Mouse (Mus musculus): ENCODE results near the gene Nup50. TPM values are rescaled to one million over a fixed set of nuclear protein-coding genes. Genes with fewer than 3 reads are reported as not detected.

The Nup50 gene
- polyA plus RNA-seq, 1 experiment from 2014 or later = 38.6 TPM

- H3K4me2 ChIP-seq (ENCODE audit: low read length) = no peak overlapping the region
- H3K9ac ChIP-seq (ENCODE audit: low read length) = no peak overlapping the region
- 77% methylated on average over 7 of the region's 7 CpGs for WGBS
- DNase-seq (ENCODE audit: low spot score) (no peak), ATAC-seq (replicated peaks; ENCODE audit: low FRiP score, low TSS enrichment, low read depth) (no peak)
- H3K27me3 ChIP-seq (replicated peaks; ENCODE audit: control insufficient read depth, insufficient read depth, low read length) = no peaks in the 10 kb centered on the region
- no peaks in the 10 kb centered on the region for H3K9me3 ChIP-seq (ENCODE audit: control insufficient read depth, low read length)
- H3K4me3 ChIP-seq (ENCODE audit: low read depth, low read length) = no peak overlapping the region
- no peak overlapping the region for H3K27ac ChIP-seq (ENCODE audit: low read depth)
- H3K36me3 ChIP-seq (ENCODE audit: control insufficient read depth, insufficient read depth, low read length) = no peaks in the 10 kb centered on the region
- no peaks in the 10 kb centered on the region for H3K4me1 ChIP-seq (replicated peaks; ENCODE audit: control insufficient read depth, insufficient read depth, low read length)
These were observed 19.3 kb upstream of the Nup50 start for GRCm38 (mm10) chr15:84903843-84904385.

DNA sequence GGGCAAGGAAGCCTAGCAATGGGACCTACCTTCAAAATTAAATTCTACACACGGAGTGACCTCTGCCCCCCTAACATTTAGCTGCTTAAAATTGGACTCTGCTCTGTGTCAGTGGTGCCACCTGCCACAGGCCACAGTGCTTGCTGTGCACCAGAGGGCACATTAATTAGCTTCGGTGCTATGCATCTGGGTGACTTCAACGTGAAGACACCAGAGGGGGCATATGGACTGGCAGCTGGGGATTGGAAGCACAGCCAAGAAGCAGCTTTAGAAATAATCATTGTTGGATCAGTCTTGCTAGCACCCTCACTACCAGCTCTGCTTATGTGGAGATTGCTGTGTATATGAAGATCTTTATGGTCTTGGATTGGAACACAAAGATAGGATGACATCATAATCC lies 10.0 kb upstream of the Nup50 start:
- ATAC-seq (replicated peaks; ENCODE audit: low FRiP score, low TSS enrichment, low read depth) (no peak), DNase-seq (ENCODE audit: low spot score) (no peak)
- Histone ChIP-seq H3K27ac (ENCODE audit: low read depth) (no peak overlapping the region), H3K4me3 (ENCODE audit: low read depth, low read length) (no peak overlapping the region), H3K4me1 (replicated peaks; ENCODE audit: control insufficient read depth, insufficient read depth, low read length) (no peaks in the 10 kb centered on the region), H3K36me3 (ENCODE audit: control insufficient read depth, insufficient read depth, low read length) (no peaks in the 10 kb centered on the region), H3K4me2 (ENCODE audit: low read length) (no peak overlapping the region), H3K27me3 (replicated peaks; ENCODE audit: control insufficient read depth, insufficient read depth, low read length) (no peaks in the 10 kb centered on the region), H3K9ac (ENCODE audit: low read length) (no peak overlapping the region), H3K9me3 (ENCODE audit: control insufficient read depth, low read length) (peaks cover 5% of the 10 kb centered on the region)
- 84% methylated on average over 3 of the region's 3 CpGs for WGBS

DNA sequence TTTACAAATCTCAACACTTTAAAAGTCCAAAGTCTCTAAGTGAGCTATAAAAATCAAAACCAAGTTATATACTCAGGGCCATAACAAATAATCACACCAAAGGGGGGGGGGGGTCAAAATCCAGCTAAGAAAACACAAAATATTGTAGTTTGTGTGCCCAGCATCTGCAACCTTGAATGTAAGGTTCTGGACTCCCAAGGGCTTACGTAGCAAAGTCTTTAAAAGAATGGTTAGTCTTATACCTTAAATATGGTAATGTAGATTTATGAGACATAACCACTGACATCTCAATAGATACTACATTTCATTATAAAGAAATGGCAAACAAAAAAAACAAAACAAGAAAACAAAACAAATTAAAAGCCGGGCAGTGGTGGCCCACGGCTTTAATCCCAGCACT lies 3.3 kb upstream of the Nup50 start, which contains the start of gene Gm29666:
Gene Gm29666 (minus strand): TSS at position 101 of the 400 bp plus-strand sequence.
- H3K36me3 ChIP-seq (ENCODE audit: control insufficient read depth, insufficient read depth, low read length) = peaks cover 4% of the 10 kb centered on the region; the same call in 1 of the 2 replicates
- 90% methylated on average over 3 of the region's 3 CpGs for WGBS
- H3K4me1 ChIP-seq (replicated peaks; ENCODE audit: control insufficient read depth, insufficient read depth, low read length) = peaks cover 18% of the 10 kb centered on the region; the same call in 1 of the 2 replicates
- ATAC-seq (replicated peaks; ENCODE audit: low FRiP score, low TSS enrichment, low read depth) (no peak), DNase-seq (ENCODE audit: low spot score) (no peak)
- H3K9me3 ChIP-seq (ENCODE audit: control insufficient read depth, low read length) = no peaks in the 10 kb centered on the region
- H3K9ac ChIP-seq (ENCODE audit: low read length) = no peak within 1 kb of the TSS
- H3K4me2 ChIP-seq (ENCODE audit: low read length) = no peak within 1 kb of the TSS
- no peak within 1 kb of the TSS for H3K27ac ChIP-seq (ENCODE audit: low read depth)
- no peak within 1 kb of the TSS for H3K4me3 ChIP-seq (ENCODE audit: low read depth, low read length)
- H3K27me3 ChIP-seq (replicated peaks; ENCODE audit: control insufficient read depth, insufficient read depth, low read length) = no peaks in the 10 kb centered on the region

- peak; percentile 74 for ATAC-seq (replicated peaks; ENCODE audit: low FRiP score, low TSS enrichment, low read depth)
- DNase-seq (ENCODE audit: low spot score) = peak; percentile 72
- H3K9me3 ChIP-seq (ENCODE audit: control insufficient read depth, low read length) = no peaks in the 10 kb centered on the region
- H3K9ac ChIP-seq (ENCODE audit: low read length) = peak overlapping the region; percentile 96
- H3K4me3 ChIP-seq (ENCODE audit: low read depth, low read length) = peak overlapping the region; percentile 94
- under 1% methylated on average over 68 of the region's 68 CpGs for WGBS
- peaks cover 24% of the 10 kb centered on the region; the same call in 1 of the 2 replicates for H3K4me1 ChIP-seq (replicated peaks; ENCODE audit: control insufficient read depth, insufficient read depth, low read length)
- H3K27me3 ChIP-seq (replicated peaks; ENCODE audit: control insufficient read depth, insufficient read depth, low read length) = no peaks in the 10 kb centered on the region
- H3K36me3 ChIP-seq (ENCODE audit: control insufficient read depth, insufficient read depth, low read length) = peaks cover 23% of the 10 kb centered on the region
- peak overlapping the region; percentile 97 for H3K27ac ChIP-seq (ENCODE audit: low read depth)
- H3K4me2 ChIP-seq (ENCODE audit: low read length) = peak overlapping the region; percentile 88
These were observed 434 bp downstream of the Nup50 start for GRCm38 (mm10) chr15:84923508-84924181.

DNA sequence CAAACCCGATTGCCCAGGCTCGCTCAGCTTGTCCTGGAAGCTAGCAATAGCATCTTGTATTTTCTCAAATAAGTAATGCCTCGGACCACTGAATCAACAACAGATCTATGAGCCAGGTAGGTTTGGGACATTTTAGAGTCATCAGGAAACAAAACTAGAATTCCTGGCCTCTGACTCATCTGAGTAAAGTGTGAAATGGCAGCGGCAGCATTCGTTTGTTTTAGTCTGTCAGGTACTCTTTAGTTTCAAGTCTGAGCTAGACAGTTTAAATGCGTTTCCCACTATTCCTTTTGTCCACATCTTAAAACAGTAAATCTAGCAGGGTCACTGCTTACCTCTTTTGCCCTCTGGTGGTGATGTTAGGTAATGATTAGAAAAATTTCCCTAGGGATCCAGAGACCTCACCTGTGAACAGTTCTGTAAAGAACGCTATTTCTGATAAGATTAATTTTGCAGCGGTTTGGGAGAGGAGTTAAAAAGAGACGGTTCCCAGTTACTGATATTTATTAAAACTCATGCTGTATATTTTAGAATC lies 1.6 kb downstream of the Nup50 start:
- peak; percentile 68 for DNase-seq (ENCODE audit: low spot score)
- no peaks in the 10 kb centered on the region for H3K9me3 ChIP-seq (ENCODE audit: control insufficient read depth, low read length)
- peaks cover 35% of the 10 kb centered on the region for H3K36me3 ChIP-seq (ENCODE audit: control insufficient read depth, insufficient read depth, low read length)
- no peak for ATAC-seq (replicated peaks; ENCODE audit: low FRiP score, low TSS enrichment, low read depth)
- peak overlapping the region; percentile 94 for H3K4me3 ChIP-seq (ENCODE audit: low read depth, low read length)
- WGBS = 14% methylated on average over 9 of the region's 9 CpGs
- peak overlapping the region; percentile 96 for H3K9ac ChIP-seq (ENCODE audit: low read length)
- peak overlapping the region; percentile 88 for H3K4me2 ChIP-seq (ENCODE audit: low read length)
- H3K27ac ChIP-seq (ENCODE audit: low read depth) = no peak overlapping the region
- no peaks in the 10 kb centered on the region for H3K27me3 ChIP-seq (replicated peaks; ENCODE audit: control insufficient read depth, insufficient read depth, low read length)
- peaks cover 24% of the 10 kb centered on the region; the same call in 1 of the 2 replicates for H3K4me1 ChIP-seq (replicated peaks; ENCODE audit: control insufficient read depth, insufficient read depth, low read length)

GRCm38 (mm10) chr15:84925495-84926018 lies 2.3 kb downstream of the Nup50 start:
- no peaks in the 10 kb centered on the region for H3K27me3 ChIP-seq (replicated peaks; ENCODE audit: control insufficient read depth, insufficient read depth, low read length)
- H3K4me3 ChIP-seq (ENCODE audit: low read depth, low read length) = 0 out of 2 replicates have a peak overlapping the region, but pooled peaks have one; percentile 2
- peak overlapping the region; percentile 88 for H3K4me2 ChIP-seq (ENCODE audit: low read length)
- 64% methylated on average over 1 of the region's 1 CpGs for WGBS
- H3K9me3 ChIP-seq (ENCODE audit: control insufficient read depth, low read length) = no peaks in the 10 kb centered on the region
- peaks cover 24% of the 10 kb centered on the region; the same call in 1 of the 2 replicates for H3K4me1 ChIP-seq (replicated peaks; ENCODE audit: control insufficient read depth, insufficient read depth, low read length)
- no peak overlapping the region for H3K27ac ChIP-seq (ENCODE audit: low read depth)
- H3K9ac ChIP-seq (ENCODE audit: low read length) = no peak overlapping the region
- ATAC-seq (replicated peaks; ENCODE audit: low FRiP score, low TSS enrichment, low read depth) (no peak), DNase-seq (ENCODE audit: low spot score) (no peak)
- H3K36me3 ChIP-seq (ENCODE audit: control insufficient read depth, insufficient read depth, low read length) = peaks cover 40% of the 10 kb centered on the region

DNA sequence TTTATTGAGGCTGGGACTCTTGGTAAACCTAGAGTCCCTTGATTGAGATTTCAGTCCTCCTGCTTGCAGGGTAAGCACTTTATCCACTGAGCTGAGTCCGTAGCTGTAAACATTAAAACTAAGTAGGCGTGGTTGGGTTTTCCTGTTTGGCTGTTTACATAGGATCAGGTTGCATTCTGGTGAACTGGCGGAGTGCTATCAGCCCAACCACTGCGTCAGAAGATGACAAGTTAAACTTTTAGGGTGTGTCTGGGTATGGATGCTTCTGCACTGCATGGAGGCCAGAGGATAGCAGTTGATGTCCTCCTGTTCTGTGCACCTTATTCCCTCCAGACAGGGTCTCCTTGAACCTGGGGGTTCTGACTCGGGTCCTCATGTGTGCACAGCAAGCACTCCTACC lies 9.1 kb downstream of the Nup50 start:
- WGBS = 57% methylated on average over 5 of the region's 5 CpGs
- peaks cover 98% of the 10 kb centered on the region for H3K36me3 ChIP-seq (ENCODE audit: control insufficient read depth, insufficient read depth, low read length)
- no peak overlapping the region for H3K9ac ChIP-seq (ENCODE audit: low read length)
- no peak overlapping the region for H3K27ac ChIP-seq (ENCODE audit: low read depth)
- H3K4me3 ChIP-seq (ENCODE audit: low read depth, low read length) = no peak overlapping the region
- H3K4me1 ChIP-seq (replicated peaks; ENCODE audit: control insufficient read depth, insufficient read depth, low read length) = no peaks in the 10 kb centered on the region
- H3K27me3 ChIP-seq (replicated peaks; ENCODE audit: control insufficient read depth, insufficient read depth, low read length) = no peaks in the 10 kb centered on the region
- DNase-seq (ENCODE audit: low spot score) (no peak), ATAC-seq (replicated peaks; ENCODE audit: low FRiP score, low TSS enrichment, low read depth) (no peak)
- no peak overlapping the region for H3K4me2 ChIP-seq (ENCODE audit: low read length)
- no peaks in the 10 kb centered on the region for H3K9me3 ChIP-seq (ENCODE audit: control insufficient read depth, low read length)

GRCm38 (mm10) chr15:84934901-84935300 lies 11.7 kb downstream of the Nup50 start:
- ATAC-seq (replicated peaks; ENCODE audit: low FRiP score, low TSS enrichment, low read depth) (no peak), DNase-seq (ENCODE audit: low spot score) (no peak)
- H3K4me3 ChIP-seq (ENCODE audit: low read depth, low read length) = no peak overlapping the region
- H3K27ac ChIP-seq (ENCODE audit: low read depth) = no peak overlapping the region
- H3K9ac ChIP-seq (ENCODE audit: low read length) = no peak overlapping the region
- H3K4me1 ChIP-seq (replicated peaks; ENCODE audit: control insufficient read depth, insufficient read depth, low read length) = no peaks in the 10 kb centered on the region
- no peaks in the 10 kb centered on the region for H3K9me3 ChIP-seq (ENCODE audit: control insufficient read depth, low read length)
- 91% methylated on average over 16 of the region's 16 CpGs for WGBS
- H3K27me3 ChIP-seq (replicated peaks; ENCODE audit: control insufficient read depth, insufficient read depth, low read length) = no peaks in the 10 kb centered on the region
- H3K4me2 ChIP-seq (ENCODE audit: low read length) = no peak overlapping the region
- H3K36me3 ChIP-seq (ENCODE audit: control insufficient read depth, insufficient read depth, low read length) = peaks cover 99% of the 10 kb centered on the region

All from intestine, embryonic 14.5 days (tissue).